Mouse (Mus musculus) heart, postnatal 0 days (tissue): ENCODE data around the gene Pde4b. TPM values are rescaled to one million over a fixed set of nuclear protein-coding genes. Genes with fewer than 3 reads are reported as not detected.

Source experiments
- ATAC-seq: fragments of 200-750 bp; cut with Nextera tagmentation; 2 replicates; pipeline ENCODE4 v1.8.0; 2017; ENCODE audit warnings: low read depth, moderate number of reproducible peaks, moderate library complexity; ENCODE audit not compliant: insufficient read depth
- DNase-seq: peaks from one replicate; pipeline ENCODE4 v3.0.0-alpha.2; 2016; ENCODE audit warnings: low spot score
- H3K27ac ChIP-seq: fragments of 300-500 bp; sonication (generic); 2 replicates; pipeline ENCODE4 v1.5.1; 2014; ENCODE audit warnings: low read depth, mild to moderate bottlenecking
- H3K27me3 ChIP-seq: fragments of 300-500 bp; sonication (generic); 2 replicates; pipeline ENCODE4 v1.6.1; 2014; ENCODE audit warnings: low read length, mixed read lengths; ENCODE audit not compliant: control insufficient read depth, insufficient read depth
- H3K36me3 ChIP-seq: fragments of 300-500 bp; sonication (generic); replicated peaks from 2 replicates; pipeline ENCODE4 v1.6.1; 2014; ENCODE audit warnings: low read length, mixed read lengths; ENCODE audit not compliant: control insufficient read depth, insufficient read depth
- H3K4me1 ChIP-seq: fragments of 300-500 bp; sonication (generic); 2 replicates; pipeline ENCODE4 v1.6.1; 2014; ENCODE audit warnings: antibody characterized with exemption; ENCODE audit not compliant: control insufficient read depth, insufficient read depth
- H3K4me2 ChIP-seq: fragments of 300-500 bp; sonication (generic); 2 replicates; pipeline ENCODE4 v1.6.1; 2014; ENCODE audit warnings: low read depth, mild to moderate bottlenecking, low read length, moderate library complexity
- H3K4me3 ChIP-seq: fragments of 300-500 bp; sonication (generic); 2 replicates; pipeline ENCODE4 v1.5.1; 2014; ENCODE audit warnings: low read depth, low read length
- H3K9ac ChIP-seq: fragments of 300-500 bp; sonication (generic); replicated peaks from 2 replicates; pipeline ENCODE4 v1.6.1; 2014; ENCODE audit warnings: low read depth, low read length, mixed read lengths
- H3K9me3 ChIP-seq: fragments of 300-500 bp; sonication (generic); replicated peaks from 2 replicates; pipeline ENCODE4 v1.6.1; 2016; ENCODE audit warnings: low read length; ENCODE audit not compliant: control insufficient read depth
- CTCF ChIP-seq: IDR thresholded peaks from 2 replicates; pipeline ENCODE4 v1.5.1; 2016; ENCODE audit warnings: antibody characterized with exemption, control low read depth, low read depth
- EP300 ChIP-seq: IDR thresholded peaks from 2 replicates; pipeline ENCODE4 v1.6.1; 2016; ENCODE audit warnings: antibody characterized with exemption, low read depth
- WGBS: fragments of 180-500 bp; shearing (Covaris S2); extraction: QIAGEN DNeasy Blood & Tissue Kit; methylation state at CpG from one replicate; pipeline ENCODE4 v1.1.7; 2014; 5-methylcytosine and 5-hydroxymethylcytosine counted together
- polyA plus RNA-seq: library from polyadenylated mRNA; unstranded; fragments of >200 nt; fragmentation: Nextera tagmentation; extraction: Ambion mirVana; gene quantifications from 2 replicates; pipeline ENCODE4 v1.2.1, GENCODE M21; 2015
- total RNA-seq: library from RNA; depleted of rRNA; stranded (reverse); fragments of >200 nt; gene quantifications from 2 replicates; pipeline ENCODE4 v1.2.3, GENCODE M21; 2014; ENCODE audit warnings: low replicate concordance

Gene Pde4b
- total and polyA plus RNA-seq, 2 experiments from 2014 or later, result 30.8 to 50.1 TPM

DNA sequence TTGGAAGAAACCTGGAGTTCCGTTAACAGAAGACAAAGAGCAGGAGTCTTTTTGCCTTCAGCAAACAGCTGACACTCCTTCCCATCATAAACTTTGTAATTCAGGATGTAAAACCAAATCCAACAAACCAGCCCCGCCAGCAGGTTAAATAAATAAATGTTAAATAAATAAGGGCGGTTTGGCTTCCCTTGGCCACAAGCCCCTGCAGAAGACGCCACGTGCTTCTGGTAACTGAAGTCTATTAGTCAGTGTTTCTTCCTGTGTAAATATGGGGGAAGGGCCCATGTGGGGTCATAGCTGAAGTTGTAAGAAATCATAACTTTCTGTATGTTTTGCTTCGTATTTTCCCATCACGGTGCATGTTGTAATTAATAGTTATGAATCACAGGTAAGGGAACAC is 440.0 kb downstream of the Pde4b start:
- H3K36me3 ChIP-seq, result no peaks in the 10 kb centered on the region
- ATAC-seq, result no peak

GRCm38 (mm10) chr4:102530797-102531196 is 443.5 kb downstream of the Pde4b start:
- Histone ChIP-seq H3K4me3 (no peak overlapping the region), H3K9me3 (no peaks in the 10 kb centered on the region), H3K27me3 (no peaks in the 10 kb centered on the region), H3K4me1 (peaks cover 48% of the 10 kb centered on the region), H3K4me2 (no peak overlapping the region), H3K27ac (no peak overlapping the region), H3K36me3 (no peaks in the 10 kb centered on the region), H3K9ac (no peak overlapping the region)
- ATAC-seq, result no peak
- TF ChIP-seq EP300, result no peak
- no peak for TF ChIP-seq CTCF
- WGBS, result 85% methylated on average over 4 of the region's 4 CpGs
- no peak for DNase-seq

More for the DNA sequence above, 440.0 kb downstream of the Pde4b start:
- TF ChIP-seq CTCF (no peak), EP300 (no peak)
- DNase-seq, result no peak
- 79% methylated on average over 7 of the region's 7 CpGs for WGBS
- Histone ChIP-seq H3K4me1 (peaks cover 27% of the 10 kb centered on the region), H3K27ac (no peak overlapping the region), H3K9ac (no peak overlapping the region), H3K4me3 (no peak overlapping the region), H3K27me3 (no peaks in the 10 kb centered on the region), H3K4me2 (no peak overlapping the region), H3K9me3 (no peaks in the 10 kb centered on the region)

DNA sequence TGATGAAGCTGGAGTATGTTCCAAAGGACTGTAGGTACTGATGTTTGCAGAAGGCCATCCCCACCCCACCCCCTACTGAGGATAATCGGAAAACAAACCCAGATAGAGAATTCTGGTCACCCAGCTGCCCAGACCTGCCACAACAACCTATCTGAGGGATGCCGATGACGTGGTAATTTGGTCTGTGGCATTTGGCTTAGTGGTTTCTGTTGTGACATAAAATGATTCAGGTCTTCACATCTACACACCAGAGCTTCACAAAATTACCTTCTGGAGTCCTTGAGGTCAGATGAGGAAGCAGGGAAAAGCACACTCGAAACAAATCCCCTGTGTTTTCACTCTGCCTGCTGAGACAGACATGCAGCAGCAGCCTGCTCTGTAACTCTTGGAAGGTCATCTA is 444.4 kb downstream of the Pde4b start:
- DNase-seq (no peak), ATAC-seq (no peak)
- Histone ChIP-seq H3K36me3 (no peaks in the 10 kb centered on the region), H3K4me3 (no peak overlapping the region), H3K4me2 (no peak overlapping the region), H3K27ac (peak overlapping the region; percentile 73), H3K9ac (no peak overlapping the region), H3K27me3 (no peaks in the 10 kb centered on the region), H3K4me1 (peaks cover 48% of the 10 kb centered on the region), H3K9me3 (no peaks in the 10 kb centered on the region)
- TF ChIP-seq CTCF (no peak), EP300 (no peak)
- 30% methylated on average over 4 of the region's 4 CpGs for WGBS

- H3K27me3 ChIP-seq, result no peaks in the 10 kb centered on the region
- no peak overlapping the region for H3K9ac ChIP-seq
- peak overlapping the region; percentile 70 for H3K27ac ChIP-seq
- no peaks in the 10 kb centered on the region for H3K36me3 ChIP-seq
- H3K4me1 ChIP-seq, result peaks cover 36% of the 10 kb centered on the region
- TF ChIP-seq CTCF (no peak), EP300 (no peak)
- H3K9me3 ChIP-seq, result no peaks in the 10 kb centered on the region
- no peak overlapping the region for H3K4me3 ChIP-seq
- WGBS, result 23% methylated on average over 8 of the region's 8 CpGs
- ATAC-seq, result peak; percentile 71
- DNase-seq, result peak; percentile 58
- peak overlapping the region; percentile 16; the same call in 1 of the 2 replicates for H3K4me2 ChIP-seq
Measured at GRCm38 (mm10) chr4:102533183-102534048, 446.1 kb downstream of the Pde4b start.

DNA sequence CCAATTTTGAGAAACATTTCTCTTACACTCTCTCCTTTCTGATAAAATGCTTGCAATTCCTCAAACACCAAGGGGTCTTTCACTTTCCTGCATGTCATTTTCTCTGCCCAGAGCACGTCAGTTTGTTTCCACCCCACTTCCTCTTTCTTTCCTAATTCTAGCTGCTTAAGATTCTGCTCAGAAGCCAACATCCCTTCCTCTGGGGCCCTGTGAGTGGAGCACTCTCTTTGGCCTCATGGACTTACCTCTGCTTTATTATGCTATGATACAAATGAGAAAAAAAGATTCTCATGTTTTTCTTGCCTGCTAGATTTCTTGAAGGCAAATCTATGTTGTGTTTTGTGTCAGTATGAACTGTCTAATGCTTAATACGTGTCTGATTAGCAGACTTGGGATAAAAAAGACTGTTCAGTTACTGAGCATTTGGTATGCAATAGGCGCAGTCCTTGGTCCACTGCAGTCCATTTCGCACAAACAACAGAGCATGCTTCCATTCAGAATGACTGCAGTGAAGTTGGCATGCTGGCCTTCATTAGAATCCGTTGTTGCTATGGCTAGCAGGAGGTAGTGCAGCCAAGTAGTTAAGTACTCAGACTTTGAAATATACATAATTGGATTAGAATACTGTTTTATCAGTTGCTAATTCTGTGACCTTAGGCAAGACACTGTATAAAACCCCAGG is 446.8 kb downstream of the Pde4b start:
- 66% methylated on average over 5 of the region's 5 CpGs for WGBS
- Histone ChIP-seq H3K9me3 (no peaks in the 10 kb centered on the region), H3K36me3 (no peaks in the 10 kb centered on the region), H3K4me1 (peaks cover 32% of the 10 kb centered on the region), H3K4me3 (no peak overlapping the region), H3K27me3 (no peaks in the 10 kb centered on the region), H3K9ac (no peak overlapping the region), H3K27ac (peak overlapping the region; percentile 70), H3K4me2 (0 out of 2 replicates have a peak overlapping the region, but pooled peaks have one; percentile 16)
- ATAC-seq, result no peak; the same call in 1 of the 2 replicates
- no peak for DNase-seq
- TF ChIP-seq EP300 (no peak), CTCF (no peak)
